Mouse (Mus musculus) lung, embryonic 16.5 days (tissue): ENCODE measurements at regions not wholly inside any gene's neighbourhood (a gene's known extent, or its start where the extent isn't known, plus 50 kb on each side); places are given as distances from the start of the nearest gene placed in this dataset.

Experiments used
- ATAC-seq: fragments of 200-750 bp; cut with Nextera tagmentation; 2 replicates; pipeline ENCODE4 v1.8.0; 2017; ENCODE audit warnings: low read depth, mild to moderate bottlenecking, moderate library complexity
- H3K27ac ChIP-seq: fragments of 300-500 bp; sonication (generic); 2 replicates; pipeline ENCODE4 v1.5.1; 2014; ENCODE audit warnings: mild to moderate bottlenecking, control low read depth, low read length
- H3K27me3 ChIP-seq: fragments of 300-500 bp; sonication (generic); 2 replicates; pipeline ENCODE4 v1.6.1; 2014; ENCODE audit warnings: low read depth, low read length, mixed read lengths; ENCODE audit not compliant: control insufficient read depth, insufficient read depth
- H3K36me3 ChIP-seq: fragments of 300-500 bp; sonication (generic); 2 replicates; pipeline ENCODE4 v1.6.1; 2014; ENCODE audit warnings: low read length; ENCODE audit not compliant: control insufficient read depth, insufficient read depth
- H3K4me1 ChIP-seq: fragments of 300-500 bp; sonication (generic); replicated peaks from 2 replicates; pipeline ENCODE4 v1.6.1; 2014; ENCODE audit warnings: low read length, mixed read lengths; ENCODE audit not compliant: control insufficient read depth, insufficient read depth
- H3K4me2 ChIP-seq: fragments of 300-500 bp; sonication (generic); 2 replicates; pipeline ENCODE4 v1.6.1; 2014; ENCODE audit warnings: low read depth, low read length, control low read depth
- H3K4me3 ChIP-seq: fragments of 300-500 bp; sonication (generic); 2 replicates; pipeline ENCODE4 v1.5.1; 2014; ENCODE audit warnings: mild to moderate bottlenecking, low read length, control low read depth
- H3K9ac ChIP-seq: fragments of 300-500 bp; sonication (generic); 2 replicates; pipeline ENCODE4 v1.6.1; 2014; ENCODE audit warnings: low read length, control low read depth
- H3K9me3 ChIP-seq: fragments of 300-500 bp; sonication (generic); 2 replicates; pipeline ENCODE4 v1.6.1; 2016; ENCODE audit warnings: low read length; ENCODE audit not compliant: control insufficient read depth
- WGBS: fragments of 180-500 bp; shearing (Covaris S2); extraction: QIAGEN DNeasy Blood & Tissue Kit; methylation state at CpG from one replicate; pipeline ENCODE4 v1.1.7; 2014; 5-methylcytosine and 5-hydroxymethylcytosine counted together

GRCm38 (mm10) chr14:45714311-45714710, 56.4 kb upstream of the Ddhd1 start:
- 34% methylated on average over 1 of the region's 1 CpGs for WGBS
- H3K36me3 ChIP-seq = no peaks in the 10 kb centered on the region

GRCm38 (mm10) chr14:45714786-45715185, 56.8 kb upstream of the Ddhd1 start:
- no peak for ATAC-seq
- H3K27ac ChIP-seq = no peak overlapping the region
- no peaks in the 10 kb centered on the region for H3K4me1 ChIP-seq
- no peaks in the 10 kb centered on the region for H3K9me3 ChIP-seq
- no peak overlapping the region for H3K4me2 ChIP-seq
- H3K4me3 ChIP-seq = no peak overlapping the region
- no peaks in the 10 kb centered on the region for H3K36me3 ChIP-seq
- no peaks in the 10 kb centered on the region for H3K27me3 ChIP-seq
- H3K9ac ChIP-seq = no peak overlapping the region

More at GRCm38 (mm10) chr14:45714311-45714710, 56.4 kb upstream of the Ddhd1 start:
- Histone ChIP-seq H3K27ac (no peak overlapping the region), H3K9ac (no peak overlapping the region), H3K4me2 (no peak overlapping the region), H3K4me1 (no peaks in the 10 kb centered on the region), H3K27me3 (no peaks in the 10 kb centered on the region), H3K9me3 (no peaks in the 10 kb centered on the region), H3K4me3 (no peak overlapping the region)
- no peak for ATAC-seq

GRCm38 (mm10) chr14:45716100-45716499, 58.2 kb upstream of the Ddhd1 start:
- Histone ChIP-seq H3K27ac (no peak overlapping the region), H3K4me2 (no peak overlapping the region), H3K9ac (no peak overlapping the region), H3K4me3 (no peak overlapping the region), H3K27me3 (no peaks in the 10 kb centered on the region), H3K4me1 (no peaks in the 10 kb centered on the region), H3K9me3 (no peaks in the 10 kb centered on the region), H3K36me3 (no peaks in the 10 kb centered on the region)
- ATAC-seq = no peak
- 33% methylated on average over 1 of the region's 1 CpGs for WGBS

GRCm38 (mm10) chr14:45722887-45723286, 64.9 kb upstream of the Ddhd1 start:
- 62% methylated on average over 6 of the region's 6 CpGs for WGBS
- H3K27ac ChIP-seq = no peak overlapping the region
- no peak overlapping the region for H3K4me3 ChIP-seq
- H3K4me1 ChIP-seq = no peaks in the 10 kb centered on the region
- H3K27me3 ChIP-seq = no peaks in the 10 kb centered on the region
- no peak overlapping the region for H3K9ac ChIP-seq
- H3K36me3 ChIP-seq = no peaks in the 10 kb centered on the region
- H3K9me3 ChIP-seq = no peaks in the 10 kb centered on the region
- H3K4me2 ChIP-seq = no peak overlapping the region
- ATAC-seq = no peak

- no peaks in the 10 kb centered on the region for H3K27me3 ChIP-seq
- H3K4me3 ChIP-seq = no peak overlapping the region
- 88% methylated on average over 2 of the region's 2 CpGs for WGBS
- H3K4me2 ChIP-seq = no peak overlapping the region
- H3K9ac ChIP-seq = no peak overlapping the region
- no peak for ATAC-seq
- no peak overlapping the region for H3K27ac ChIP-seq
- H3K9me3 ChIP-seq = no peaks in the 10 kb centered on the region
- no peaks in the 10 kb centered on the region for H3K4me1 ChIP-seq
- H3K36me3 ChIP-seq = no peaks in the 10 kb centered on the region
These were observed 66.4 kb upstream of the Ddhd1 start for GRCm38 (mm10) chr14:45724341-45724740.

GRCm38 (mm10) chr14:45734530-45735410, 76.8 kb upstream of the Ddhd1 start:
- Histone ChIP-seq H3K36me3 (no peaks in the 10 kb centered on the region), H3K27ac (no peak overlapping the region), H3K27me3 (no peaks in the 10 kb centered on the region), H3K4me2 (no peak overlapping the region), H3K9me3 (no peaks in the 10 kb centered on the region), H3K4me1 (no peaks in the 10 kb centered on the region), H3K9ac (no peak overlapping the region), H3K4me3 (no peak overlapping the region)
- no peak for ATAC-seq
- WGBS = 73% methylated on average over 10 of the region's 10 CpGs

GRCm38 (mm10) chr14:45737966-45738365, 80.0 kb upstream of the Ddhd1 start:
- Histone ChIP-seq H3K4me1 (no peaks in the 10 kb centered on the region), H3K36me3 (no peaks in the 10 kb centered on the region), H3K4me3 (no peak overlapping the region), H3K27ac (no peak overlapping the region), H3K9ac (no peak overlapping the region), H3K9me3 (no peaks in the 10 kb centered on the region), H3K4me2 (no peak overlapping the region), H3K27me3 (no peaks in the 10 kb centered on the region)
- 66% methylated on average over 2 of the region's 2 CpGs for WGBS
- ATAC-seq = no peak

- no peak overlapping the region for H3K27ac ChIP-seq
- H3K4me1 ChIP-seq = no peaks in the 10 kb centered on the region
- no peaks in the 10 kb centered on the region for H3K27me3 ChIP-seq
- H3K36me3 ChIP-seq = no peaks in the 10 kb centered on the region
- no peak overlapping the region for H3K4me3 ChIP-seq
- ATAC-seq = no peak
- no peaks in the 10 kb centered on the region for H3K9me3 ChIP-seq
- no peak overlapping the region for H3K9ac ChIP-seq
- no peak overlapping the region for H3K4me2 ChIP-seq
These were observed 81.7 kb upstream of the Ddhd1 start for GRCm38 (mm10) chr14:45739638-45740037.

GRCm38 (mm10) chr14:45740662-45741061, 82.7 kb upstream of the Ddhd1 start:
- ATAC-seq = no peak
- Histone ChIP-seq H3K9ac (no peak overlapping the region), H3K36me3 (no peaks in the 10 kb centered on the region), H3K4me1 (no peaks in the 10 kb centered on the region), H3K9me3 (no peaks in the 10 kb centered on the region), H3K27ac (no peak overlapping the region), H3K4me2 (no peak overlapping the region), H3K27me3 (no peaks in the 10 kb centered on the region), H3K4me3 (no peak overlapping the region)
- WGBS = 29% methylated on average over 3 of the region's 3 CpGs
